Mouse (Mus musculus) heart, postnatal 0 days (tissue): Measurements from ENCODE around the gene Osbpl8. TPM values are rescaled to one million over a fixed set of nuclear protein-coding genes. Genes with fewer than 3 reads are reported as not detected.

ENCODE experiments used
- ATAC-seq: fragments of 200-750 bp; cut with Nextera tagmentation; 2 replicates; pipeline ENCODE4 v1.8.0; 2017; ENCODE audit warnings: low read depth, moderate number of reproducible peaks, moderate library complexity; ENCODE audit not compliant: insufficient read depth
- DNase-seq: peaks from one replicate; pipeline ENCODE4 v3.0.0-alpha.2; 2016; ENCODE audit warnings: low spot score
- H3K27ac ChIP-seq: fragments of 300-500 bp; sonication (generic); 2 replicates; pipeline ENCODE4 v1.5.1; 2014; ENCODE audit warnings: low read depth, mild to moderate bottlenecking
- H3K27me3 ChIP-seq: fragments of 300-500 bp; sonication (generic); 2 replicates; pipeline ENCODE4 v1.6.1; 2014; ENCODE audit warnings: low read length, mixed read lengths; ENCODE audit not compliant: control insufficient read depth, insufficient read depth
- H3K36me3 ChIP-seq: fragments of 300-500 bp; sonication (generic); replicated peaks from 2 replicates; pipeline ENCODE4 v1.6.1; 2014; ENCODE audit warnings: low read length, mixed read lengths; ENCODE audit not compliant: control insufficient read depth, insufficient read depth
- H3K4me1 ChIP-seq: fragments of 300-500 bp; sonication (generic); 2 replicates; pipeline ENCODE4 v1.6.1; 2014; ENCODE audit warnings: antibody characterized with exemption; ENCODE audit not compliant: control insufficient read depth, insufficient read depth
- H3K4me2 ChIP-seq: fragments of 300-500 bp; sonication (generic); 2 replicates; pipeline ENCODE4 v1.6.1; 2014; ENCODE audit warnings: low read depth, mild to moderate bottlenecking, low read length, moderate library complexity
- H3K4me3 ChIP-seq: fragments of 300-500 bp; sonication (generic); 2 replicates; pipeline ENCODE4 v1.5.1; 2014; ENCODE audit warnings: low read depth, low read length
- H3K9ac ChIP-seq: fragments of 300-500 bp; sonication (generic); replicated peaks from 2 replicates; pipeline ENCODE4 v1.6.1; 2014; ENCODE audit warnings: low read depth, low read length, mixed read lengths
- H3K9me3 ChIP-seq: fragments of 300-500 bp; sonication (generic); replicated peaks from 2 replicates; pipeline ENCODE4 v1.6.1; 2016; ENCODE audit warnings: low read length; ENCODE audit not compliant: control insufficient read depth
- CTCF ChIP-seq: IDR thresholded peaks from 2 replicates; pipeline ENCODE4 v1.5.1; 2016; ENCODE audit warnings: antibody characterized with exemption, control low read depth, low read depth
- EP300 ChIP-seq: IDR thresholded peaks from 2 replicates; pipeline ENCODE4 v1.6.1; 2016; ENCODE audit warnings: antibody characterized with exemption, low read depth
- WGBS: fragments of 180-500 bp; shearing (Covaris S2); extraction: QIAGEN DNeasy Blood & Tissue Kit; methylation state at CpG from one replicate; pipeline ENCODE4 v1.1.7; 2014; 5-methylcytosine and 5-hydroxymethylcytosine counted together
- polyA plus RNA-seq: library from polyadenylated mRNA; unstranded; fragments of >200 nt; fragmentation: Nextera tagmentation; extraction: Ambion mirVana; gene quantifications from 2 replicates; pipeline ENCODE4 v1.2.1, GENCODE M21; 2015
- total RNA-seq: library from RNA; depleted of rRNA; stranded (reverse); fragments of >200 nt; gene quantifications from 2 replicates; pipeline ENCODE4 v1.2.3, GENCODE M21; 2014; ENCODE audit warnings: low replicate concordance; rRNA removed

The Osbpl8 gene
- total and polyA plus RNA-seq, 2 experiments from 2014 or later, result 30.8 to 110 TPM

DNA sequence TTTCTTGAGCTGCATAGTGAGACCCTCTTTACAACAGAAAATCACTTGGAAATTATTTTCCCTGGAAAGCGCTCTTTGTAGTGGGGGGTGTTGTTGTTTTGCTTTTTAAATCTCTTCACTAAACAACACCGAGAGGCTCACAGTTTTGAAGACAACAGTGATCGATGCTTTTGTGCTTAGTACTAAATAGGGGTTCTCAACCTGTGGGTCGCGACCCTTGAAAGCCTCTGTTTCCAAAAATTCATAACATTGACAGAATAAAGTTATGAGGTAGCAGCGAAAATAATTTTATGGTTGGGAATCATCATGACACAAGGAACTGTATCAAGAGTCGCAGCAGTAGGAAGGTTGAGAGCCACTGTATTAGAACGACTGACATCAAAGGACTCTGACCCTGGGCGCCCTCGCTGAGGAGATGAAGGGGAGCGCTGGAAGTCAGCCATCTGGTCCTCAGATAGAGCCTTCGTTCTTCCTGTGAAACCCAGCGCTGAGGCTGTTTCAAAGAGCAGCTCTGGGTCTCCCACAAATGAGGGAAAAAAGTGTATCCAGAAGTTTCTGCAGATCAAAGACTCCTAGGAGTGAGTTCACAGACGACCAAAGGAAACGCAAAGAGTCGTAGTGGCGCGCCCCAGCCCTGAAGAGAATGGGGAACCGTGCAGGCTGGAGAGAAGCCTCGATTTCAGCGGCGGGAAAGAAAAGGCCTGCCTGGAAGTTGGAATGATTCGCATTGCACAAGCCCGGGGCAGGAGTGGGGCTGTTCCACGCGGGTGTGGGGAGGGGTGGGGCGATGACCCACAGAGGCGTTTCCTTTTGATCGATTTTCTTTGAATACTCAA, 171.2 kb downstream of the Osbpl8 start:
- DNase-seq (no peak), ATAC-seq (no peak)
- H3K4me1 ChIP-seq, result no peaks in the 10 kb centered on the region; the same call in 1 of the 2 replicates
- H3K4me2 ChIP-seq, result peak overlapping the region; percentile 54
- H3K4me3 ChIP-seq, result peak overlapping the region; percentile 26
- no peaks in the 10 kb centered on the region for H3K36me3 ChIP-seq
- no peak overlapping the region for H3K27ac ChIP-seq
- H3K9ac ChIP-seq, result peak overlapping the region; percentile 37; the same call in 1 of the 2 replicates
- no peaks in the 10 kb centered on the region for H3K9me3 ChIP-seq
- 19% methylated on average over 29 of the region's 29 CpGs for WGBS
- TF ChIP-seq CTCF (no peak), EP300 (no peak)
- no peaks in the 10 kb centered on the region for H3K27me3 ChIP-seq

- no peak for ATAC-seq
- TF ChIP-seq CTCF, result no peak
- no peak for TF ChIP-seq EP300
- peak overlapping the region; percentile 26 for H3K4me3 ChIP-seq
- H3K27ac ChIP-seq, result no peak overlapping the region
- H3K36me3 ChIP-seq, result no peaks in the 10 kb centered on the region
- H3K4me2 ChIP-seq, result peak overlapping the region; percentile 54
- DNase-seq, result no peak
- H3K27me3 ChIP-seq, result no peaks in the 10 kb centered on the region
- 18% methylated on average over 10 of the region's 10 CpGs for WGBS
- H3K9me3 ChIP-seq, result no peaks in the 10 kb centered on the region
- H3K4me1 ChIP-seq, result no peaks in the 10 kb centered on the region; the same call in 1 of the 2 replicates
- H3K9ac ChIP-seq, result no peak overlapping the region
Observed at GRCm38 (mm10) chr10:111336353-111336713, 171.8 kb downstream of the Osbpl8 start.

DNA sequence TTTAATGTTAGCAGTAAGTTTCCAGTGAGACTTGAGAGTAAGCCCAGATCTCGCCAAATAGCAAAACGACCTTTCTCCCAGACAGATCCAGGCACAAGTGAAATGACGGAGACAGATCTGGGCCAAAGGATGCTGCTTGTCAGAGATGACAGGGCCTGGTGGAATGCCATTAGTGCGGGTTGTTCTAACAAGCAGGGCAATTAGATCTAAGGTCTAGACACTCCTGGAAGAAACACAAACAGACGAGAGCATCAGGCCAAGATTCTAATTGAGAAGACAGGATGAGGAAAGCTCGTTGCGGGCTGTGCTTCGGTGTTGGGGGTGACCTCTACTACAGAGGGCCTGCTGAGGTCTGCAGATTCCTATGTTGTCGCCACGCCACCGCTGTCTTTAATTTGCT, 174.7 kb downstream of the Osbpl8 start:
- H3K4me3 ChIP-seq, result no peak overlapping the region
- WGBS, result 80% methylated on average over 11 of the region's 11 CpGs
- H3K27me3 ChIP-seq, result no peaks in the 10 kb centered on the region
- TF ChIP-seq EP300 (no peak), CTCF (no peak)
- H3K36me3 ChIP-seq, result no peaks in the 10 kb centered on the region
- DNase-seq, result no peak
- H3K4me2 ChIP-seq, result no peak overlapping the region
- H3K9ac ChIP-seq, result no peak overlapping the region
- H3K27ac ChIP-seq, result no peak overlapping the region
- no peaks in the 10 kb centered on the region for H3K9me3 ChIP-seq
- no peak for ATAC-seq
- no peaks in the 10 kb centered on the region; the same call in 1 of the 2 replicates for H3K4me1 ChIP-seq

DNA sequence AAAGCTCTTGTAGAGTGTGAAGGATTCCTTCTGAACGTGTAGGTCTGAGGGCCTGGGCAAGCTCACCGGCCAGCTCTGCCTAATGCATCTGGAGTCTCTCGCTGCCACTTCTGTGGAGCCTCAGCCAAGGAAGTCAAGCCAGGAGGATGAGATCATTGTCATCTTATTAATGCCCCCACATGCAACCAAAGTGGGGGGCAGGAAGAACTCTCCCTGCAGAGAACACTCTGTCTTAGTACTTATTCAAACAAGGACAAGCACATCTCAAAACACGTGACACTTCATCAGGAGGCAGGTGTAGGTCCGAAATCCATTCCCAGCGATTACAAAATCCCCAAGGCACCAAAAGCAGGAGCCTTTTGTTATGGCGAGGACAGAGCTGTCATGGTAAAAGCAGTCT, 177.2 kb downstream of the Osbpl8 start:
- H3K4me1 ChIP-seq, result no peaks in the 10 kb centered on the region
- H3K4me3 ChIP-seq, result no peak overlapping the region
- H3K27me3 ChIP-seq, result no peaks in the 10 kb centered on the region
- H3K9ac ChIP-seq, result no peak overlapping the region
- WGBS, result 70% methylated on average over 7 of the region's 7 CpGs
- DNase-seq (no peak), ATAC-seq (no peak)
- H3K36me3 ChIP-seq, result no peaks in the 10 kb centered on the region
- no peaks in the 10 kb centered on the region for H3K9me3 ChIP-seq
- no peak overlapping the region for H3K4me2 ChIP-seq
- H3K27ac ChIP-seq, result no peak overlapping the region
- TF ChIP-seq EP300 (no peak), CTCF (no peak)

- no peak overlapping the region for H3K27ac ChIP-seq
- no peaks in the 10 kb centered on the region for H3K4me1 ChIP-seq
- H3K9ac ChIP-seq, result no peak overlapping the region
- ATAC-seq, result no peak
- TF ChIP-seq CTCF (no peak), EP300 (no peak)
- 72% methylated on average over 5 of the region's 5 CpGs for WGBS
- H3K4me3 ChIP-seq, result no peak overlapping the region
- DNase-seq, result no peak
- H3K27me3 ChIP-seq, result no peaks in the 10 kb centered on the region
- H3K36me3 ChIP-seq, result no peaks in the 10 kb centered on the region
- no peaks in the 10 kb centered on the region for H3K9me3 ChIP-seq
- H3K4me2 ChIP-seq, result no peak overlapping the region
Observed at GRCm38 (mm10) chr10:111343555-111343954, 179.0 kb downstream of the Osbpl8 start.

Other genes with a start within 250 kb of the Osbpl8 start
- gene Csrp2, start 245.0 kb upstream of the Osbpl8 start, total RNA-seq, result 193 and 293 TPM in 2 replicates
- gene Csrp2, start 245.0 kb upstream of the Osbpl8 start, polyA plus RNA-seq, result 375 and 389 TPM in 2 replicates
- gene Zdhhc17, start 154.6 kb upstream of the Osbpl8 start, total RNA-seq, result 26.8 and 35.5 TPM in 2 replicates
- 11.5 and 14.9 TPM in 2 replicates for gene Zdhhc17, start 154.6 kb upstream of the Osbpl8 start, polyA plus RNA-seq
- 2.5 and 7.2 TPM in 2 replicates for gene Bbs10, start 133.9 kb downstream of the Osbpl8 start, total RNA-seq
- gene Bbs10, start 133.9 kb downstream of the Osbpl8 start, polyA plus RNA-seq, result 2.5 and 3.2 TPM in 2 replicates